Mouse (Mus musculus) ES-Bruce4 (cell line): ENCODE data around the gene Gm5089. TPM values are rescaled to one million over a fixed set of nuclear protein-coding genes. Genes with fewer than 3 reads are reported as not detected.

Experiments used
- H3K27ac ChIP-seq: 2 replicates; pipeline ENCODE4 v1.5.1; 2012; ENCODE audit warnings: low read length, inconsistent platforms; ENCODE audit not compliant: insufficient read depth
- H3K27me3 ChIP-seq: 2 replicates; pipeline ENCODE4 v1.6.1; 2012; ENCODE audit warnings: mild to moderate bottlenecking, low read length, inconsistent platforms; ENCODE audit not compliant: control insufficient read depth, poor library complexity, insufficient read depth, severe bottlenecking
- H3K36me3 ChIP-seq: 2 replicates; pipeline ENCODE4 v1.6.1; 2012; ENCODE audit warnings: inconsistent platforms, mild to moderate bottlenecking, low read length, moderate library complexity; ENCODE audit not compliant: control insufficient read depth, poor library complexity, insufficient read depth, severe bottlenecking
- H3K4me1 ChIP-seq: one replicate; pipeline ENCODE4 v1.8.1; 2011; ENCODE audit warnings: low read length; ENCODE audit not compliant: control insufficient read depth, insufficient read depth
- H3K4me3 ChIP-seq: 2 replicates; pipeline ENCODE4 v1.5.1; 2011; ENCODE audit warnings: low read depth, mild to moderate bottlenecking, low read length
- H3K9ac ChIP-seq: 2 replicates; pipeline ENCODE4 v1.6.1; 2012; ENCODE audit warnings: low read depth, mild to moderate bottlenecking, inconsistent platforms; ENCODE audit not compliant: poor library complexity, severe bottlenecking
- H3K9me3 ChIP-seq: replicated peaks from 2 replicates; pipeline ENCODE4 v1.6.1; 2012; ENCODE audit warnings: mild to moderate bottlenecking, low read length, inconsistent platforms; ENCODE audit not compliant: control insufficient read depth, poor library complexity, insufficient read depth, severe bottlenecking
- CTCF ChIP-seq: IDR thresholded peaks from one replicate; pipeline ENCODE4 v1.8.1; 2011; ENCODE audit warnings: low read depth, low read length
- EP300 ChIP-seq: IDR thresholded peaks from 2 replicates; pipeline ENCODE4 v1.6.1; 2011; ENCODE audit warnings: low read depth, low read length; ENCODE audit not compliant: insufficient read depth
- POLR2A ChIP-seq: IDR thresholded peaks from one replicate; pipeline ENCODE4 v1.8.1; 2011; ENCODE audit warnings: low read length; ENCODE audit not compliant: insufficient read depth
- polyA plus RNA-seq: library from polyadenylated mRNA; stranded (reverse); fragments of >200 nt; gene quantifications from 2 replicates; pipeline ENCODE4 v1.2.4, GENCODE M21; 2011; ENCODE audit warnings: low read depth; ENCODE audit not compliant: missing spikeins, insufficient read depth, insufficient read length

Gene Gm5089
- polyA plus RNA-seq, 1 experiment = 0.40 TPM

DNA sequence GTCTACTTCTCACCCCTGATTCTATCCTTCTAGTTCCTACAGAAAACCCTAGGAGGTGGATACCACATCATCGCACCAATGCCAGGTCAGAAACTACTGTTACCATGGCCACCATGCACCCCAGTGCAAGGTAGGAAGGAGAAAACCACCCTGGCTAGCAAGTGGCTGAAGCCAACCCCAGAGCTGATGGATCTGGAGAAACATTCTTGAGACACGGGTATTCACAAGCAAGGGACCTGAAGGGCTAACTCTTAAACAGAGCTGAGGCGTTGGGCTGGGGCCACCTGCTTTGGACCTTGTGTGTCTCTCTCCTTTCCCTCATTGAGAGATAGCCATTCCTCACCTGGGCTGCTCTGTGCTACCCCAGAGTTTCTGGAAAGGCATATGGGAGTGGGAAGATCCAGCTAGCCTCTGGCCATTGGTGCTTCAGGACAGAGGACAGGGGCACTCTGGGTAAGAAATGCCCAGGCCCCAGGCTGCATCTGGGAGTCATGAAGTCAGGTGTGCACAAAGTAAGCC, 47.4 kb downstream of the Gm5089 start:
- Histone ChIP-seq H3K4me3 (no peak overlapping the region), H3K9me3 (no peaks in the 10 kb centered on the region), H3K4me1 (peaks cover 9% of the 10 kb centered on the region), H3K36me3 (no peaks in the 10 kb centered on the region), H3K9ac (no peak overlapping the region), H3K27ac (no peak overlapping the region), H3K27me3 (no peaks in the 10 kb centered on the region)
- TF ChIP-seq POLR2A = no peak

GRCm38 (mm10) chr14:122402716-122403258, 48.1 kb downstream of the Gm5089 start:
- no peak overlapping the region for H3K4me3 ChIP-seq

GRCm38 (mm10) chr14:122401886-122402285, 49.0 kb downstream of the Gm5089 start:
- H3K9me3 ChIP-seq = no peaks in the 10 kb centered on the region
- H3K4me1 ChIP-seq = peaks cover 9% of the 10 kb centered on the region
- TF ChIP-seq EP300 (no peak), CTCF (no peak), POLR2A (no peak)
- H3K4me3 ChIP-seq = no peak overlapping the region
- no peak overlapping the region for H3K27ac ChIP-seq
- H3K9ac ChIP-seq = no peak overlapping the region
- H3K27me3 ChIP-seq = no peaks in the 10 kb centered on the region
- no peaks in the 10 kb centered on the region for H3K36me3 ChIP-seq

More at GRCm38 (mm10) chr14:122402716-122403258, 48.1 kb downstream of the Gm5089 start:
- no peaks in the 10 kb centered on the region for H3K36me3 ChIP-seq
- H3K9me3 ChIP-seq = no peaks in the 10 kb centered on the region
- no peak overlapping the region for H3K9ac ChIP-seq
- H3K27ac ChIP-seq = no peak overlapping the region
- H3K4me1 ChIP-seq = peaks cover 9% of the 10 kb centered on the region
- H3K27me3 ChIP-seq = no peaks in the 10 kb centered on the region
- TF ChIP-seq POLR2A = no peak
- TF ChIP-seq EP300 = no peak
- TF ChIP-seq CTCF = no peak

DNA sequence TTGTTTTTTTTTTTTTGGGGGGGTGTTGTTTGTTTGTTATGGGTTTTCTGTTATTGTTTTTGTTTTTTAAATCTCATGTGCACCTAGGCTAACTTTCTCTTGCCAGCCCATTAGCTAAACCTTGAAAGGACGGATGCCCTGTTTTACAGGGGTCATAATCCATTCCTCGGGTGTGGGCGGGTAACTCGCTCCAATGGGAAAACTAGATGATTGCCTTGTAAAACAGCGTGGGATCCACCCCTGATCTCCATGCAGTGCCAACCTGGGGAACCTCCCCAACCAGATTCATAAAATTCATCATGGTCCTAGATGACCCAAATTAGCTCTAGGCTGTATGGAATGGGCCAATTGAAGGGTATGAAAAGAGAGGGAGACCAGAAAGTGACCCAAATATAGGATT, 51.0 kb downstream of the Gm5089 start:
- Histone ChIP-seq H3K9me3 (no peaks in the 10 kb centered on the region), H3K9ac (no peak overlapping the region), H3K27me3 (no peaks in the 10 kb centered on the region), H3K4me3 (no peak overlapping the region), H3K27ac (no peak overlapping the region), H3K36me3 (no peaks in the 10 kb centered on the region), H3K4me1 (peaks cover 9% of the 10 kb centered on the region)
- TF ChIP-seq POLR2A (no peak), EP300 (no peak), CTCF (no peak)

DNA sequence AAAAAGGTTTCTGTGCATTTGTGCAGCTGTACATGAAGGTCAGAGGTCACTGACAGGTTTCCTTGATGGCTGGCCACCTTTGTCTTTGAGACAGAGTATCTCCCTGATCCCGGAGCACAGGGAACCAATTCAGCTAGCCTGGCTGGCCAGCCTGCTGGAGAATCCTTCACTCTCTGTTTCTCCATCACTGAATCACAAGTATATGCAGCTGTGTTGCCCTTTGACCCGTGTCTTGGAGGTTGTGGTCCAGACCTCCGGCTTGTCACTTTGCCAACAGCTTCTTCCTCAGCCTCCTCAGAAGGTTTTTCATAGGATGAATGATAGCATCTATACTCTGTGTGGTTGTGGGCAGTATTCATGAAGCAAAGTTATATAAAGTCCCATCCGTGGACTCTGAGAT, 52.2 kb downstream of the Gm5089 start:
- Histone ChIP-seq H3K9ac (no peak overlapping the region), H3K27ac (no peak overlapping the region), H3K9me3 (no peaks in the 10 kb centered on the region), H3K4me3 (no peak overlapping the region), H3K4me1 (peaks cover 9% of the 10 kb centered on the region), H3K27me3 (no peaks in the 10 kb centered on the region), H3K36me3 (no peaks in the 10 kb centered on the region)
- TF ChIP-seq CTCF (no peak), EP300 (no peak), POLR2A (no peak)

GRCm38 (mm10) chr14:122393119-122393518, 57.8 kb downstream of the Gm5089 start:
- TF ChIP-seq CTCF = no peak
- peak; percentile 93 for TF ChIP-seq EP300
- Histone ChIP-seq H3K27me3 (no peaks in the 10 kb centered on the region), H3K4me3 (no peak overlapping the region), H3K9me3 (no peaks in the 10 kb centered on the region), H3K4me1 (peaks cover 5% of the 10 kb centered on the region), H3K36me3 (no peaks in the 10 kb centered on the region), H3K9ac (no peak overlapping the region), H3K27ac (no peak overlapping the region)
